Mouse (Mus musculus) brain, embryonic 14.5 days (tissue): ENCODE results near the gene Cdk14. TPM values are rescaled to one million over a fixed set of nuclear protein-coding genes. Genes with fewer than 3 reads are reported as not detected.
"Not testable (repeated sequence)": the region's sequence is repeated elsewhere in the genome, so short reads cannot be mapped to it uniquely, and the experiment has no call there.

Experiments
- DNase-seq: peaks from one replicate; pipeline ENCODE4 v3.0.0-alpha.2; 2011; ENCODE audit warnings: low read depth
- CTCF ChIP-seq: fragments of 200-500 bp; IDR thresholded peaks from 2 replicates; pipeline ENCODE4 v1.5.1; 2012; ENCODE audit warnings: inconsistent platforms, mild to moderate bottlenecking, moderate library complexity, borderline replicate concordance; ENCODE audit not compliant: insufficient read depth, insufficient read length; ENCODE audit errors: extremely low read depth
- POLR2A ChIP-seq: fragments of 200-500 bp; IDR thresholded peaks from 2 replicates; pipeline ENCODE4 v1.6.1; 2012; ENCODE audit warnings: mild to moderate bottlenecking, inconsistent platforms, borderline replicate concordance; ENCODE audit not compliant: poor library complexity, insufficient read depth, insufficient read length, severe bottlenecking; ENCODE audit errors: extremely low read depth
- polyA plus RNA-seq: library from polyadenylated mRNA; depleted of rRNA; stranded (reverse); fragments of >200 nt; gene quantifications from 2 replicates; pipeline ENCODE4 v1.2.3, GENCODE M21; 2012

Cdk14 gene
- polyA plus RNA-seq, 1 experiment: 33.3 TPM

DNA sequence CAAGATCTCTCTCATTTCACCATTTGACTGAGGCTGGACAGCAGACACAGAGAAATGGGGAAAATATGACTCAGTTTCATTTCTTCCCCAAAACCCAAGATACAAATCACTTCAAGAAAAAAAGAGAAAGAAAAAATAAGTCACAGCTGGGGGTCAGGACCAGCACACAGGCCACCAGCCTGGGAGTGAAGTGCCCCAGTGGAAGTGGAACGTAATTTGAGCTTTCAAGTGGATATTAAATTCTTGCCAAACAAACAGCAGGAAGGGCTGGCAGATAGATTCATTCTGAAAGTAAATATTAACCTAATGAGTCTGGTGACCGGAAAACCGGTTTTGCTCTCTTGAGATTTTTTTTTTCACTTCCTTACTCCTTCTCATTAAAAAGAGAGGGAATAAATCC lies 60.2 kb downstream of the Cdk14 start:
- TF ChIP-seq POLR2A (no peak), CTCF (no peak)
- DNase-seq: no peak

DNA sequence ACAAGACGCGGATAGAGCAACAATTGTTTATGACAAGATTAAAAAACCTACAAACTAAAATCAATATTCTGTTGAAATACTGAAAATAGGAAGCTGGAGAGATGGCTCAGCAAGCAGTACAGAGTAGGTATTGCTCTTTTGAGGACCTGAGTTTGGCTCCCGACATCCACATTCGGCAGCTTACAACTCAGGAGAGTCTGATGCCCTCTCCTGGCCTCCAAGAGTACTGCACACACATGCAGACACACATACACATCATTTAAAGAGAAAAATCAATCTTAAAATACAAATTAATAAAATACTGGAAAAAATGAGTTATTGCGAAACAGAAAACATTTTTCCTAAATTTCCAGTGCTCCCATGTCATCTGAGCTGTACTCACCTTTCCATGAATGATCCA lies 60.7 kb downstream of the Cdk14 start:
- TF ChIP-seq POLR2A: no peak
- peak; percentile 26; the same call in 1 of the 2 replicates for TF ChIP-seq CTCF
- no peak for DNase-seq

DNA sequence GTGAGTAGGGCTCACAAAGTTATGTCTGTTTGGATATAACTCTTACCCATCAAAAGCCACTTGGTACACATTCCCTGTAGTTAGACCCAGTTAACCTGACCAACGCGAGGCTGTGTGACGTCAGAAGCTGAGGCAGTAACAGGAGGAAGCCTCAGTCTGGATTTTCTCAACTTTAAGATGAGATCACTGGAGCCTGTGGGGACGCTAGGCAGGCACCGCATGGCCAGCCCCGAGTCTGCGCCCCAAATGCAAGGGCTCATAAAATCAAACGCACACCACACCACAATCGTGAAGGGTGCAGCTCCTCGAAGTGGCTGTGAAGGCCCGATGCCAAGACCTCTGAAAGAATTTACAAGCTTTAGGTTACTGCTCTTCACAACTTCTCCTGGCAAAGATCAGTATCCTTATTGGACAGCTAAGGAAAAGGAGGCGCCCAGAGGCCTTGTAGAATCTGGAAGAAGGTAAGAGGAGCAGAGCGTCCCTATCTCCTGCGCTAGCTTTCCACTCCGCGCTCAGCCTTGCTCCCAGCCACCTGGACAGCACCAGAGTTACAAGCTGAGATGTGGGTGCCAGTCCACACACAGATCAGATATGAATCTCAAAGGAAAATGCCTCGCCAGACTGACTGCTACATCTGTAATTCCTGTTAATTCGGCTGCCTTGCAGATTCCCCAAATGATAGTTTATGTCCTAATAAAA lies 61.9 kb downstream of the Cdk14 start:
- TF ChIP-seq POLR2A (no peak), CTCF (no peak)
- DNase-seq: no peak

DNA sequence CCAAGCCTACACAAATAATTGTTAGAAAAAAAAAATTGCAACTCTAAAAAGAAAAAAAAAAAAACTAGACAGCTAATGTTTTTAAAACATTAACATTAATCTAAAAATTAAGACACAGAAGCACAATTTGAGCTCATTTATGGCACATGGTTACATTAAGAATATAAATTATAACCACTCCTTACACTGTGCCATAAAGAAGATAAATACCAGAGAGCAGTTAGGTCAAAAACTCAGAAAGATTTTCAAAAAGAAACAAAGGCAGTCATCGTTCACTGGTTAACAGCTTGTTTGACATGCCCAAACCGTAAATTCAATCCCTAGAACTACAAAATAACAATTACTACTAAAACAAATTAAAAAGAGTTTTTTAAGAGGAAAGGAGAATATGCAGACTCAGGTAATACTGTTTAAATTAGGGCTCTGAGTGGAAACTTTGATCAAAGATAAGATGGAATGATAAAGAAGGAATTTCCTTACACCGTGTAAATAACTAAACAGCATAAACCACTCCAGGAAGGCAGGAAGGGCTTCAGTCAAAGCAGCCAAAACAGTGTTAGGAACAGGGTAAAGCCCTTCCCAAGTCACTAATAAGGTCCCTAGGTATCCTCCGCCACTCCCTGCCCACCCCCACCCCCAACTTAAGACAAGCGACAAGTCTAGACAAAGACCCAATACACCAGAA lies 65.3 kb downstream of the Cdk14 start:
- no peak for TF ChIP-seq CTCF
- TF ChIP-seq POLR2A: no peak
- DNase-seq: no peak

DNA sequence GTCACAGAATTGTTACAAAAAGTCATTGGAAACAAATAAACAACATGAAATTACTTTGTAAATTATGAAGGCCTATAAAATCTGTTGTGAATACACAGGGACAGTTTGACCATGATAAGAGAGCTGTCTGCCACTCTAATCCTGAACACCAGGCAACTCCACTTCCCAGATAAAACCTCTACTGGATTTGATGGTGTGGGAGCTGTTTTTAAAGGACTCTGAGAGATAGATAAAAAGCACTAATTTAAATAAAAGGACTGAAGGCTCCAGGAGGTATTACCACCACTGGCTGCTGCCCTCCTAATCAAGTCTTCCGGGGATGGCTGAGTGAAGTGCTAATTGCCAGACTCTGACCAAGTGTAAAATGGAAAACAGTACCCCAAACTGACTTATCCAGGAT lies 66.2 kb downstream of the Cdk14 start:
- no peak for DNase-seq
- TF ChIP-seq POLR2A: no peak
- TF ChIP-seq CTCF: no peak

DNA sequence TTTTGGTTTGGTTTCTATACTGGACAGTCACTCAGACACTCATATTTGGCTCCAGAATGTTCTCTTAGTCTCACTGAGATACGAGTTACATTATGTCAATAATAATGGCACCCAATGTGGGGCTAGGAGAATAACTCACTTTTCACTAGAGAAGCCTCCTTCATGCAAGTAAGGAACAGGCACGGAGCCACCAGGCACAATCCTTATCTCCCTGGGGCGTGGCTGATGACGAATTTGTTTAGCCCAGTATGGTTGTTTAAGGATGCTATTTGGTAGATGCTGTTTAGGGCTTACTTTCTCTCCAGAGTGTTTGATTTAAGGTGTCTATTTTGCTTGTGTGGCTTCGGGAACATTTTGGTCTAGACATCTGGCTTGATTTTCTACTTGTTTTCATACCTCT lies 75.5 kb downstream of the Cdk14 start:
- TF ChIP-seq POLR2A (no peak), CTCF (no peak)
- DNase-seq: no peak

DNA sequence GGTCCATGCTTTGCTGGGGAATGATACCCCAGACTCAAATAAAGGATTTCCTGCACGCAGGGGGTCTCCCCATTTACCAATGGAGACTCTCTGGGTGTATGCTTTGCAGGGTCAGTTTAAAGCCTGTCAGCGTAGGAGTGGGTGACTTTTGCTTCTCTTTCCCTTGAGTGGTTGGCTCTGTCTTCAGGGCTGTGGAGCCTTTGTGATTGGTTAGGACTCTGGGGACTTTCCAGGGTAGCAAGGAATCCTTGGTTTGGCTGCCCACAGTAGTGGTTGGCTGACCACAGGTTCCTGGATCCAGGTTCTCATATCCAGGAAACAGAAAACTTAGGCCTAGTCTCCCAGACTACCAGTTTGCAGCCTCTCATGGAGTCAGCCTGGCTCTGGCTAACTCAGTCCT lies 76.4 kb downstream of the Cdk14 start:
- DNase-seq: no peak
- TF ChIP-seq CTCF: no peak
- TF ChIP-seq POLR2A: no peak

DNA sequence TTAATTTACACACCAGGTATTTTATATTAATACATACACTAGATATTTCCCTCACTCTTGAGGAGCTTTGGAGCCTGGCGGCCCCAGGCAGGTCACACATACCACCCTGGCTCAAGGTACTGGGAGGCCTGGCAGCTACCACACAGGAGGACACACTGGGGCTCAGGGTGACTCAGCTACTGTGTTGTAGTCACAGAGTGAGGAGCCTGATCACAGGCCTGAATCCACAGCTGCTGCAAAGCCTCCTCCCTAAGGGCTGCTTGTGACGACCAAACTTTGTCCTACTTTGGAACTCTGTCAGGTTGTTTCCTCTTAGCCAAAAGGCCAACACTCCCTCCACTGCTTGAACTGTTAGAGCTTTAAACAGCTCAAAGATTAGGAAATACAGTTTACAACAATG lies 76.8 kb downstream of the Cdk14 start:
- DNase-seq: peak; percentile 47
- TF ChIP-seq POLR2A (no peak), CTCF (no peak)

DNA sequence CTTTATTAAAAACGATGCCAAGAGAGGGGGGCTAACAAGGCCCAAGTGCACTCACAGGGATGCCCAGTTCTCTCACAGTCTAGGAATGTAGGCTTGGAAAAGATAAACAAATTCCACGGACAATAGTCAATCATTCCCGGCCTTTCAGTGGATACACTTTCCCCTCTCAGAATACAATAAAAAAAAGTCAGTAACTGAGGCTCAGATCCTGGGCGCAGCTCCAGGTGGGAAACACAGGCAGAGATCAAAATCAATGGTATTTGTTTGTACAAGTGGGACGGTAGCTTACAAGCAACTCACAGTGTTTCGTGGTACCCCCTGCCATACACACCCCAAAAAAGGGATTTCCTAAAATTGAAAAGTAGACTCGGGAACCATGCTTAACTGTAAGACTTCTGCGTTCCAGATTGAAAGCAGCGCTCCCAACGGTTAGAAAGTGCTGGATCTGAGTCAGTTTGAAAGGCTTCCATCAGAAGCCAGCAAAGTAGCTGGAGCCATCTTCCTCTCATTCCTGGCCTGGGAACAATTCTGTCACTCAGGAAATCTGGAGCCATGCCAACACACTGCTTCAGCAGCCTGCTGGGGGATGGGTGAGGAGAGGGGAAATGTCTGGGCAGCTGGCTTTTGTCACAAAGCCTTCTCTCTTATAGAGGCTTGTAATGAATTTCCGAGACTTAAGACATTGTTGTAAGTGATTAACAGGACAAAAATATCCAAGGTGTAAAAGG lies 77.5 kb downstream of the Cdk14 start:
- no peak for TF ChIP-seq POLR2A
- TF ChIP-seq CTCF: no peak
- DNase-seq: peak; percentile 97

DNA sequence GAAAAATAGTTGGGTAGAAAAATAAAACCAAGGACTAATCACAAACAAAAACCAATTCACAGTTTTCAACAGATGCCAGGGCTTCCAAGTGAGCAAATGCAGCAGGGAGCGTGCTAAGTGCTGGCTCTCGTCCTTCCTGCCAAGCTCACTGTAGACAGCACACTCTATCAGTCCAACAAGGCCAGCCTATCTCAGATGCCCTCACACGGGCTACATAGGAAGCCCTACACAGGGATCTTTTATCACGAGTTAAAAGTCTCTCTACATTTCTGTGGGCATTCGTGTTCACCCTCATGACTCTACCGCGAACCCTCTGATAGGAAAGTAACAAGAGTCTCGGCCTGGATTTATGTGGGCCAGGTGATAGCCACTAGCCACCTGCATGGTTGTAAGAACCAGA lies 78.5 kb downstream of the Cdk14 start:
- no peak for TF ChIP-seq CTCF
- no peak for TF ChIP-seq POLR2A
- DNase-seq: peak; percentile 60

DNA sequence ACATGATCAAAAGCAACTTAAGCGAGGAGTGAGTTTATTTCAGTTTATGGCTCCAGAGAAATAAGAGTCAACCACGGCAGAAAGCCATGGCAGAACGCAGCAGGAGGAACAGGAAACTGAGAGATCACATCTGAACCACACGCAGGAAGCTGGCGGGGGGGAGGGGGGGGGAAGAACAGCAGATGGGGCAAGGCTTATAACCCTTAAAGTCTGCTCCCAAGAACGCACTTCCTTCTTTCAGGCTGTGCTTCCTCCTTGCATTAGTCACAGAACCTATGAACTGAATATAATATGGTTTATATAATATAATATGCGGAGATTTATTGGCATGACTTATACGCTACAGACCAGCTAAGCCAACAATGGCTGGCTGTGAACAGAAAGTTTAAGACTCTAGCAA lies 86.2 kb downstream of the Cdk14 start:
- no peak for DNase-seq
- TF ChIP-seq CTCF (no peak), POLR2A (no peak)

DNA sequence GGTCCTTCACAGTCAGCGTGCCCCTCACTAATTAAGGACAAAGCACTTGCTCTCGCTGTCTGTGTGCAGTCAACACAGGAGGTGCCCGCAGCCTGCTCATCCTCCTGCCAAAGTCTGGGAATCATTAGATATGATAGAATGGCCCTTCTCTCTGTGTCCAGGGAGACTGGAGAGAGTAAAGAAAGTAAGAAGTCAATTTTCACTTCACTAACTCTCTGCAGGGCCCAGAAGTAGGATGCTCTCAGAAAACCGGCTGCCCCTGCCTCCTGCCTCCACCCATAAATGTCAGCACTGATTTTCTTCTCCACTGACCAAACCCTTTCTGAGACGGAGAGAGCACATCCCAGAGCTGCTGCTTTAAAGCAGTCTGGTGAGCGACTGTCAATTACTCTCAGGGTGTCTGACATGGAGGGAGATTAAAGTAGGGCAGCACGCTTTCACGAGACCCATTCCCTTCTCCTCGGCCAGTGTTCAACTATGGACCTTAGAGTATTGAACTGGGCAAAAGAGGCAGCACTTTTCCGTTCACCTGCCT lies 89.1 kb downstream of the Cdk14 start:
- no peak for DNase-seq
- TF ChIP-seq POLR2A (no peak), CTCF (no peak)

DNA sequence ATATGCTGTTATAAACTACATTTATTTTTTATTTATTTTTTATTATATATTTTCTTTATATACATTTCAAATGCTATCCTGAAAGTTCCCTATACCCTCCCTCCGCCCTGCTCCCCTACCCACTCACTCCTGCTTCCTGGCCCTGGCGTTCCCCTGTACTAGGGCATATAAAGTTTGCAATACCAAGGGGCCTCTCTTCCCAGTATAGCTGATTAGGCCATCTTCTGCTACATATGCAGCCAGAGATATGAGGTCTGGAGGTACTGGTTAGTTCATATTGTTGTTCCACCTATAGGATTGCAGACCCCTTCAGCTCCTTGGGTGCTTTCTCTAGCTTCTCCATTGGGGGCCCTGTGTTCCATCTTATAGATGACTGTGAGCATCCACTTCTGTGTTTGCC lies 91.1 kb downstream of the Cdk14 start:
- not testable (repeated sequence) for DNase-seq
